Mouse (Mus musculus) CH12.LX (cell line): ENCODE results near the gene Txndc9.

Experiments
- CHD2 ChIP-seq: IDR thresholded peaks from 2 replicates; pipeline ENCODE4 v1.6.1; 2011; ENCODE audit warnings: low read length, improper control_type of control experiment
- CTCF ChIP-seq, 2 experiments: IDR thresholded peaks in 1 of 2; conservative IDR thresholded peaks in 1 of 2; 2 replicates each; pipeline ENCODE4 v1.5.1; 2011 to 2012; ENCODE audit warnings: low read depth in 2 of 2, low read length in 2 of 2, improper control_type of control experiment in 1 of 2, inconsistent platforms in 1 of 2, mild to moderate bottlenecking in 1 of 2, moderate library complexity in 1 of 2
- ETS1 ChIP-seq: conservative IDR thresholded peaks from 2 replicates; pipeline ENCODE4 v1.6.1; 2012; ENCODE audit warnings: low read depth, mild to moderate bottlenecking, inconsistent platforms, low read length, improper control_type of control experiment, moderate library complexity
- JUND ChIP-seq: conservative IDR thresholded peaks from 2 replicates; pipeline ENCODE4 v1.6.1; 2011; ENCODE audit warnings: low read depth, low read length, improper control_type of control experiment
- MAX ChIP-seq: IDR thresholded peaks from 2 replicates; pipeline ENCODE4 v1.6.1; 2011; ENCODE audit warnings: low read length, improper control_type of control experiment
- ZC3H11A ChIP-seq: IDR thresholded peaks from 2 replicates; pipeline ENCODE4 v1.6.1; 2012; ENCODE audit warnings: low read depth, mild to moderate bottlenecking, inconsistent platforms, low read length, improper control_type of control experiment

- TF ChIP-seq CTCF (conservative IDR thresholded peaks at IDR 0.05 in 1 of 2, IDR thresholded peaks at IDR 0.05 in 1 of 2; ENCODE audit: low read depth in 2 of 2, low read length in 2 of 2) = peak in 1 of 2 experiments; percentile 76; a peak in 2 of 4 replicates
- no peak; the same call in 1 of the 2 replicates for TF ChIP-seq MAX
- no peak for TF ChIP-seq ZC3H11A
- TF ChIP-seq JUND = no peak
- peak; percentile 36; the same call in 1 of the 2 replicates for TF ChIP-seq CHD2
- TF ChIP-seq ETS1 = peak; percentile 32; the same call in 1 of the 2 replicates
Measured at GRCm38 (mm10) chr1:37997867-37998266, at the start of gene Txndc9, which contains the start of gene Eif5b.
